Mouse (Mus musculus): ENCODE results near the gene Pml.

The Pml gene

DNA sequence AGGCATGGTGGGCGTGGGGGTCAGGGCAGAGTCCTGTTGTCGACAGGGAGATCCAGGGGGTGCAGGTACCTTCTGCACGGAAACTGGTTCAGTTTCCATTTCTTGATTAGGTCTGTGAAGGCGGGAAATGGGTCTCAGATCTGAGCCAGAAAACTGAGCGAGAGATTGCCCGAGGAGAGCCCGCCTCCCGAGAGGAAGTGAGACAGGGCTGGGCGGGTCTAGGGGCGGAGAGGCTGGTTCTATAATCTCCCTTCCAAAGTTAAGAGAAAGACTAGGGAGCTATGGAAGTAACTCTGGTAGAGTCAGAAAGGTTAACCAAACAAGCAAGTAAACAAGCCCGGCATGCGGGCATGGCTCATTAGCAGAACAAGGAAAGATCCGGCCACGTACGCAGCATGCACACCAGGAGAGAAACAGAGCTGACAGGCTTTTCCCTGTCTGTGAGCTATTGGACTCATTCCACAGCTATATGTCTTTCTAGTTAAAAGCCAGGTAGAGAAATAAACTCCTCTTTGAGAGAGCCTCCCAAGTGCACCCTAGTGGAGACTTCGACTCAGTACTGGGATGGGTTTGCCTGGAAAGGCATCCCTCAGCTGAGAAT, at the start of gene Pml:
Pml (minus strand) TSS at position 195 of the 601 bp plus-strand sequence.
- in situ Hi-C loops (cut with MboI, MseI): no loop called here

DNA sequence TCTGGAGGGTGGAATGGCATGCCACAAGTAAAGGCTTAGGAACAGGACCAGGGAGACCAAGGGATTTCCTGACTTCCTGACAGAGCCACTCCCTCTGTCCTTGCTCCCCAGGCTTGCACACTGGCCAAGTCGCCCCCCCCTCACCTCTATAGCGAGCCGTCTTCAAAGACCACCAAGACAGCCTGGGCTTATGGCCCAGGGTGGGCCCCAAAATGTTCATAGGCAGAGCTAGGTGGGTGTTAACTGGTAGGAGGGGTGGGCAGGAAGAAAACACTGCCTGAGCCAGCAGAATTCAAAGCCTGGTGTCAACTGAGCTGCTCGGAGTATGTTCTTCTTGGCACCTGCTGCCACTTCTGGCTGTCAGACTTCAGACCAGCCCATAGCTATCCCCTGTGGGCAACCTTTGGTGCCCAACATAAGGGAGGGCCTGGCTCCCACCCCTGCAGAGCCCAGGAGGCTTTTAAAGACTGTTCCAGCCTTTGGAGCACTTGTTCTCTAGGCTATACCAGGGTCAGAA, 48.4 kb upstream of the Pml start:
- in situ Hi-C loops (cut with MboI, MseI): no loop called here

DNA sequence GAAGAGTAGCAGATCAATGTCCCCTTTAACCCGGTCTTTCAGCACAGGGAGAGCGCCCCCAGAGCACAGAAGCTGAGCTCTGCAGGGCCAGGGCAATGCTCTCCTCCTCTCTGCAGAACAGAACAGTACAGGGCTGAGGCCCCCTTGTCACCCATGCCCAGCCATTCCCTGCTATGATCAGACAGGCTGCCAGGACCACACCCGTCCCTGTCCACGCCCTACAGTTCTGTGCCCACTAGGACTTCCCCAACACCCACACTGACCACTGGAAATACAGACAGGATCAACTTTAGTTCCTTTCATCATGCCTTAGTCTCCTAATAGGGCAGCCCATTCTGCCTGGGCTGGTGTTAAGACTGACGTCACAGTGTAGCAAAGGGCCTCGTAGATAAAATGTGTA, 47.5 kb upstream of the Pml start:
- in situ Hi-C loops (cut with MboI, MseI): no loop called here

DNA sequence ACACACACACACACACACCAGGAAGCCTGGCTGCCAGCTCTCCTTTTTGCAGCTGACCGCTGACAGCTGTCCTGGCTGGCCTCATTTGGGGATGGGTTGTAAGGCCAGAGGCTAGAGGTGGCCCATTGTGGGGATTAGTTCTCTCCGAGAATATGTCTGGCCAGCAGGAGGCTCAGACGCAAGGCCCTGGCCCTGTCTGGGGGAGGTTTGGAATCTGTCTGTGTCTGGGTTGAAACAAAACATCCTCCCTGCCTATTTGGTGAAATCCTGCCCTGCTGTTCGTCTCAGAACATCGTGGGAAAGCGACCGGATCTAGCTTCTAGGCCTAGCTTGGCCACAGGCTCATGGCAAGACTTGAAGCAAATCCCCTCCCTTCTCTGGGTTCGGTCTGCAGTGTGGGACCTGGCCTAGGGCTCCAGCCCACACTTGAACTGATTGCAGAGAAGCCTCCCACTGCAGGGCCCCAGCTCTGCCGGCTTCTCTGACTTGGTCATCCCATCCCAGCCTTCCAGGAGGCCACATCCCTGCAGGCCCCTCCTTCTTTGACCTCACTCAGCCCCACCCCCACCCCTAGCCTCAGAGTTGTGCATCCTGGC, 46.3 kb upstream of the Pml start:
- in situ Hi-C loops (cut with MboI, MseI): no loop called here

DNA sequence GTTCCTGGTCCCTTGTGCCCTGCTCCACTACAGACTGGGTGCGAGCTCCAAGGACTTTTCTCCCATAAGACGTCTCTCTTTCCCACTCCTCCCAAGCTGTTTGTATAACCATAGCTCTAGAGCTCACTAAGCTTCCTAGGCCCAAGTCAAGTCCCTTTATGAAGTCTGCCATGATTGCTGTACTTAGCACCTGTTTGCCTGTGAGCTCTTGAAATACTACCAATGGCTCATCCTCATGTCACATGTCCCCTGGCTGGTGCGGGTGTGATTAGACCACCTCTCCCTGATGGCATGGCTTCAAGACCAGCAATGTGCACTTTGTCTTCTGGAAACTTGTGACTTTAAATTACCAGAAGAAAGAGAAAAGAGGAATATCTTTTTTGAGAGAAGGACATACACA, 45.8 kb upstream of the Pml start:
- in situ Hi-C loops (cut with MboI, MseI): no loop called here

DNA sequence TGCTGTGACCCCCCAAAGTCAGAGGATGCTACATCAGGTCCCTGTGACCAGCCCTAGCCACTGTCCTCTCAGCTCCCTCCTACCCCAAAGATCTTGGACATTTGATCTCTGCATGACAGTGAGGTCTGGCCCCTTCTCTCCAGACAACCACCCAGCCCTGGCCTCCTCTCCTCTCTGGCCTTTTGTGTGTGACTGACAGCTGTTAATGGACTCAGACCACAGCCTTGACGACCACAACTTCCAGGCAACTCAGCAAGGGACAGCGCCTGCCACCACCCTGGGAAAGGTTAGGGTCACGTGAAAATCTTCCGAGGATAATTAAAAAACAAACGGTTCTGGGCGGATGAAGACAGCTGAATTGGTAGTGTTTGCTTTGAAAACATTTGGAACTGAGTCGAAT, 44.9 kb upstream of the Pml start:
- in situ Hi-C loops (cut with MboI, MseI): no loop called here

DNA sequence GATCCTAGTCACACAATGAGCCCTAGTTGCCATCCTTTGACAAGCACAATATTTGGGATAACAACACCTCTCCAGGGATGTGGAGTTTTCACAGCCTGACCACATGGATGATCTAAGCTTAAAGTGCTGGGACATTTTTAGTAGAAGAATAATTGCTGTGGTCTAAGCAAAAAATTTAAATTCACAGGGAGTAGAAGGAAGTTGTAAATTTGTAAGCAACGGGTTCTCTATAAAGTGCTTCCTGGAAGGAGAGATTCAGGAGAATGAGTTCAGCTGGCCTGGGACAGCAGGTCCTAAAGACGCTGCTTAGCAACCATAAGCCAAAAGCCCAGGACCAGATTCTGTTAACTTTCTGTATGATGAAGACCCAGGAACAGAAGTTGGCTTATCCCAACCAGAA, 40.3 kb upstream of the Pml start:
- in situ Hi-C loops (cut with MboI, MseI): no loop called here

DNA sequence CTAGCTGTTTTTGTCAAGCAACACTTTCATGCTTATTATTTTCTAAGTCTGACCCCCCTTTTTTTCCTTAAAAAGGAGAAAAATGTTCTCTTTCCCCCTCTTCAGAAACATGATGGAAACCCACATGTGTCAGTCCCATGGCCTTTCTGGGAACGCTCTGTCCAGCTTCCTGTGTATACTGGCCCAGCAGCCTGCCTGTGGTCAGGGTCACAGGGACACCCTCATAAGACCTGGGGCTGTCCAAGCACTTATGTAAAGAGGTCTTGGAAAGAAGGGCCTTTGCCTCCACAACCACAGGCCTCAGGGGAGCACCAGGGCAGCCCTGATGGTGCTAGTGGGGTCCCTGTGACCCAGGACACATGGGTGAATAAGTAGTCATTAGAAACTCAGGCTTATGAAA, 39.5 kb upstream of the Pml start:
- in situ Hi-C loops (cut with MboI, MseI): no loop called here

DNA sequence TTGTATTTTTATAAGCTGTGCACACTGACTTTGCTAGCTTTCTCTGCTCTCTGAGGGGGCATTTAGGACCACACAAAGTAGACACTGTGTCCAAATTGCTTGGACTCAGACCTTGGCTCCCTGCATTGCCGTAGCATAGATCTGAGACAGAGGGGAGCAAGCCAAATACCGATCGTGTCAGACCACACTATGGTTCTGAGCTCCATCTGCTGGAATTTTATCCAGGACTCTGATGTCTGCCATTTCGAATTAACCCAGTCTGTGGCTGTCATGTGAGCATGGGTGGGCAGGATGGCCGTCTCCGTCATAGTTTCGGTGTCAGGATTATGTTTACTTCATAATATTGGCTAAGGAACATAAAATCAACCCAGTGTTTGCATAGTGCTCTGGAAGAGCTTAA, 33.8 kb upstream of the Pml start:
- in situ Hi-C loops (cut with MboI, MseI): loop anchor here (5.0 kb wide), 1 partner anchor 41 kb away; no protein-coding TSS in a partner anchor

DNA sequence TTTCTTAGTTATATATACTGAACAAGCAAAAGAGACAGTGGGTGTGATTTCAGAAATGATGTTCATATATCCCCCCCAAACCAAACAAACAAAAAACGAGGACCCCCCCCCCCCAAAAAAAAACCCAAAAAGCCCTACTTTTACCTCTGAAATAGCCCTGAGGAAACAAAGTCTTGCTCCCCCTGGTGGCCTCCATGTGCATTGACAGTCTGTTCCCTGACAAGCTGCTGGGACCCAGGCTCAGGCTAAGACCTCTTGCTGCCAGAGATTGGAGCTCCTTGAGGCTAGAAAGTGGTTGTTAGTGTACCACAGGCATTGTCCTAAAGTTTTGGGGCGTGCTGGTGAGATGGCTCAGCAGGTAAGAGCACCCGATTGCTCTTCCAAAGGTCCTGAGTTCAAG, 32.0 kb upstream of the Pml start:
- in situ Hi-C loops (cut with MboI, MseI): loop anchor here (5.0 kb wide), 1 partner anchor 39 kb away; no protein-coding TSS in a partner anchor

DNA sequence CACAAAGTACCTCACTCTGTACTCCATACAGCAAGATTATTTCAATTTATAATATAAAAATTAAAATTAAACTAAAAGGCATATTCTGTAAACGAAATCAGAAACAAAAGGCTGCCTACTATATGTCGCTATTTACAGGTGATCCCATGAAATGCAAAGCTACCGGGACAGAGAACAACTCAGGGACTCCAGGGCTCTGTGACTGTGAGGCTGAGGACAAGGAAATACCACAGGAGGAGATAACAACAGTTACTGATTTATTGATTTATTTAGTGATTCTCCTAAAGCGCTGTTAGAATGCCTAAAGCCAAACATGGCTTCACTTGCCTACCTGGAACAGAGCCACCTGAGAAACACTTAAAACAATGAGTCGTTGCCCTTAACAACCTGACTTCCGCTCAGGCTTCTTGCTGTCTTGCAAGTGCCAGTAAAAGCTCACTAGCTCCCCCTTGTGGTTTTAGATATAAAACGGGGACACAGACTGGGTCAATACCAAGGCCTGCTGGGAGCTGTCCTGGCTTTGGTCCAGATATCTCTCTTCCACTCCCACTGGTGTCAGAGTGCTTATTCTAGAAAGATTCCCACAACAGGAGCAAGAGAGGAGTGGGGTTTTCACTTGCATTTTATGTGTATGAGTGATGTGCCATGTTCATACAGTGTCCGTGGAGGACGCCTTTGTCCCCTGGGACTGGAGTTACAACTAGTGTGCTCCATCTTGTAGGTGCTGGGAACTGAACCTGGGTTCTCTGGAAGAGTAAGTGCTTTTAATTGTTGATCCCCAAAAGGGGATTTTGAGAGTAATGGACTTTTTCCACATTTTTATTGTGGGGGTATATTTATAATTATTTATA, 30.9 kb upstream of the Pml start:
- in situ Hi-C loops (cut with MboI, MseI): loop anchor here (5.0 kb wide), 1 partner anchor 38 kb away; no protein-coding TSS in a partner anchor

DNA sequence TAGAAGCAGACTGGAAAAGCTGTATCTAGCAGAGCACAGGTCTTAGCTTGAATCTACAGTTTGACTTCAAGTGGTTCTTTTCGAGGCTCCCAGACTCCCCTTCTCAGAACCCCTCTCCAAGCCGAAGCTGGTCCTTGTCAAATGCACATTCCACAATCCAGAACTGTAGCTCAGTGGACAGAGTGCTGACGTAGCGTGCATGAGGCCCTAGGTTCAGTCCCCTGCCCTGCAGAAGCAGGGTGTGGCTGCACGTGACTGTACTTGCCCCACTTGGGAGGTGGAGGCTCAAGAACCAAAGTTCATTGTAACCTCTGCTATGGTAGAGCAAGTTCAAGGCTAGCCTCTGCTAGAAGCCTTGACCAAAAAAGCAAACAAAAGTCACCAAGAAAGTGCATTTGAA, 30.2 kb upstream of the Pml start:
- in situ Hi-C loops (cut with MboI, MseI): loop anchor here (5.0 kb wide), 1 partner anchor 37 kb away; no protein-coding TSS in a partner anchor

DNA sequence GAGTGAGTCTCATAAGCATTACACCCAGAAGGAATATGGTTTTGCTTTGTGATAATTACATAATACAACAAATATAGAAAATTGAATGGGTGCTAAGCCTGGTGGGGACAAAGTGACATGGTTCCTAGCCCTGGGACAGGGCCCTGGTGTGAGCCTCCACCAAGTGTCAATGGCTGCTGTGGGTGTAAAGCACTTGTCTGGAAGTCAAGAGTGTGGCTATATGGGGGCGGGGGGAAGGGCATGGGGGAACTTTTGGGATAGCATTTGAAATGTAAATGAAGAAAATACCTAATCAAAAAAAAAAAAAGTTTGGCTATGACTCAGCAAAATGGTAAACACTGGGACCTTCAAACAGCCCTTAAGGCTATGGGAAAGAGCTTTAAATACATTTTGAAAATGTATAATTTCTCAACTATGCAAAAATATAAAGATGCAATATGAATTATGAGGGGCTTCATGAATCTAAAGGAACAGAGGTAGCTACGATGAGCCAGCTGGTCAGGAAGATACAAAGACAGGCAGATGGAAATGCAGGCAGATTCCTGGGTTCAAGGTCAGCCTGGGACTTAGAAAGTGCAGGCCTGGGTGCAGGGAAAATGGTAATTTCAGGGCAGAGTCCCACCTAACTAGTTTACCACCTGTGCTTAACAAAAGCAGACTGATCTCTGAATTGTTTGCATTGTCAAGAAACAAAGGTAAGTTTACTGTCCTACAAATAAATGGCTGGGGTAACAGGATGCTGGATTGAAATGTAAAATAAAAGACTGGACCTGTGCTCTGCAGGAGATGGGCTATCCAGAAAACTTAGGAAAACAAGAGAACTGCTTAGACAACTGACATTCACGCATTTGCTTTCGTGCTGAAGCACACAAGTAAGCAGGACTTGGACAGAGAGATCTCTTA, 29.5 kb upstream of the Pml start:
- in situ Hi-C loops (cut with MboI, MseI): no loop called here

DNA sequence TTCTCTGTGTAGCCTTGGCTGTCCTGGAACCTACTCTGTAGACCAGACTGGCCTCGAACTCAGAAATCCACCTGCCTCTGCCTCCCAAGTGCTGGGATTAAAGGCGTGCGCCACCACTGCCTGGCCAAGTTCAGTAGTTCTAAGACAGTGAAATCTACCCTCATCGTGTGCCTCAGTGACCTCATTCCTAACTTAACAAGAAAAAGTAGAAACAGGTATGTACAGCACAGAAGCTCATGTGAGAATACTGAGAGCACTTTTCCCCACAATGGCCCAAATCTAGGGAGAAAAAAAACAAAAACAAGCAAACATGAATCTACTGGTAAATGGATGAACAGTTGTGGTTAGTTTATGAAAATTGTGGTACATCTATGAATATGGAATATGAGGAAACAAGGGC, 28.7 kb upstream of the Pml start:
- in situ Hi-C loops (cut with MboI, MseI): no loop called here

DNA sequence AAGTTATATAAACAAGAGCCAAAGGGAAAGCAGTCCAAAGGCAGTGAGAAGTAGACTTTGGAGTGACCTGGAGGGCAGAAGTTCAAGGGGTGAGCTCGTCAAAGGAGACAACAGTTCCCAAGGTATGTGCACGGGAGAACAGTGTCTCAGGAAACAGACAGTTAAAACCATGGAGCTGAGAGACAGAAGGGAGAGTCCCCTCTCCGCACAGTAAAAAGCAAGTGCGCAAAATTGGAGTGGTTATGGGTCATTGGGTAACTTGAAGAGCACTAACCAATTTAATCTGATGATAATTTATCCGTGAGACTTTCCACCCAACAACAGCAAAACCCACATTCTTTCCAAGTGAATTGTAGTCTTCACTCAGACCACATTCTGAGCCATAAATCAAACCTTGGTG, 26.8 kb upstream of the Pml start:
- in situ Hi-C loops (cut with MboI, MseI): no loop called here

DNA sequence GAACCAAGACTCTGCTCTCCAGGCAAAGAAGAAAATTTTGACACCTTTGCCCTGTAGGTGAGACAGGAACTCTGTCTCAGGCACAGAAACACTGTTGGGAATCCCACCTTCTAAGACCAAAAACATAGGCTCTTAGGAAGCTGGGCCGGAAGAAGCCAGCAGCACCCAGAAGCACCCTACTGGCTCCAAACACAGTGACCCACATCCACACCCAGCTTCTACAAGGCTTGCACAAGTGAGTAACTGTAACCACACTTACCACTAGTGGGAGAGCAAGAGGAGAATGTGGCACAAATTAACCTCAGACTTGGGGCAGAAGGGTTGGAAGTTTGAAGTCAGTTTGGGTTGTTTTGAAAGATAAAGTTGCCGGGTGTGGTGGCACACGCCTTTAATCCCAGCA, 26.2 kb upstream of the Pml start:
- in situ Hi-C loops (cut with MboI, MseI): no loop called here

DNA sequence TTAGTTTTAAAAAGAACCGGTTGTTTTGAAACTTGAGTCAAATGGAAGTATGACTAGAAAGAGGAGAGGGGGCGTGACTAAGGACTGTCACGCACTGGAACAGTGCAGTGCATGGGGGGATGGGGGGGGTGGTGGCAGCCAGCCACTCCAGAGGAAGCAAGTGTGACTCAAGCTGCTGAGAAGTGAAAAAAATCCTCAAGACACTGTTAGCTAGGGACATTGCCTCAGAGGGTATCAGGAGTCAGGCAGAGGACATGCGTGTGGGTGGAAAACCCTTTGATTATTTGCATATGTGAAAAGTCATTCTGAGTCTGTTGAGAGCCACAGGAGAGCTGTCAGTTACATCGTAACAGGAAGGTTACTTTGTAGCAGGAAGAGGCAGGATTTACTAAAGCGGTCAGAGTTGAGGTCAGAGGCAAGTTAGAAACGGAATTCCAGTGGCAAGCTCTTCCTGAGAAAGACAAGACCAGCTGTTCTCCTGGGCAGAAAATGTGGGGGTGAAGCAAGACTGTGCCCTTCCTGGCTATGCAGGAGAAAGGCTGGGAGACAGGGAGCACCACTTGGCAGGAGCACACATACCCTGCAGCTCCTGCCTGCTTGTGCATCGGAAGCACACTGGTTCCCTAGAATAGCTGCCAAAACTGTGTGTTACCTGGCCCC, 25.7 kb upstream of the Pml start:
- in situ Hi-C loops (cut with MboI, MseI): no loop called here

DNA sequence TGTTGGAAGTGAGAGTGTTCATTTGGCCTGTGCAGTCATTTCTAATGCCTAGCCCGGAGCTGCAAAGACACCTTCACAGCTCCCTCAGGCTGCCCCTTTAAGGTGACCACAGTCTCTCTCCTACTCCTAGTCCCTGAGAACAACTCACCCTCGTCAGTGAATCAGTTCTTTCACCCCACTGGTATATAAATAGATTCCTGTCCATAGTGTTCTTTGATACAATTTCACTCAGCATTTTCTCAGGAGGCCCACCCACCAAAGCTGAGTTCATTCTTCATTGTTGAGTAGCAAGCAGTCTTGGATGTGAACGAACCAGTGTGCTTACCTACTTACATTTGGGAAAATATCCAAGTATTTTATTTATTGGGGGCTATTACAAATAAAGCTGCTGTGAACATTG, 25.0 kb upstream of the Pml start:
- in situ Hi-C loops (cut with MboI, MseI): no loop called here

DNA sequence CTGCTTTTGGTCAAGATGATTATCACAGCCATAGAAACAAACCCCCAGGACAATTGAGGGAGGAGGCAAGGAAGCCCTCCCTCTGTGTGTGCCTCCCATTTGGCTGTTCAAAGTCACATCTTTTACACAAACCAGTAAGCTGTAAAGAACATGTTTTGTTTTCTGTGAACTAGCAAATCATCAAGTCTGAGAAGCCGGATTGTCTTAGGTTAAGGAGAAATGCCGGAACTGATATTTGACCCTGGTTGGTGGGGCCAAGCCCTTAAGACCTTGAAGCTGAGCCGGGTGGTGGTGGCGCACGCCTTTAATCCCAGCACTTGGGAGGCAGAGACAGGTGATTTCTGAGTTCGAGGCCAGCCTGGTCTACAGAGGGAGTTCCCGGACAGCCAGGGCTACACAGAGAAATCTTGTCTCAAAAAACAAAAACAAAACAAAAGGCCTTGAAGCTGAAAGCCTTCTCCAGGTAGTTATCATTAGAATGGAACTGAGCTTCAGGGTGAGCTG, 24.6 kb upstream of the Pml start:
- in situ Hi-C loops (cut with MboI, MseI): no loop called here

DNA sequence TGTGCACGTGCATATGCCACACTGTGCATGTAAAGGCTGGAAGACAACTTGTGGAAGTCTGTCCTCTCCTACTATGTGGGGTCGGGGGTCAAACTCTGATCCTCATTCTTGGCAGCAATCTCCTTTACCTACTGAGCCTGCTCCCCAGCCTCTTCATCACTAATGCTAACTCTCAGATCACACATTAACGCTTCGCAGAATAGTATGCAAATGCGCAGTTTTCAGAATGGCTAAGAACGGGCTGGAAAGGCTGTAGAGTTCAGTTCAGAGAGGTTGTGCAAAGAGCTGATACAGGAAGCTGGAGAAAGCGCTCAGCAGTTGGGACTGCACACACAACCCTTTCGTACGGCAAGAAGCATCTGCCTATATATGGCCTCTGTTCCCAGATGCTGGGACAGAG, 23.3 kb upstream of the Pml start:
- in situ Hi-C loops (cut with MboI, MseI): no loop called here

DNA sequence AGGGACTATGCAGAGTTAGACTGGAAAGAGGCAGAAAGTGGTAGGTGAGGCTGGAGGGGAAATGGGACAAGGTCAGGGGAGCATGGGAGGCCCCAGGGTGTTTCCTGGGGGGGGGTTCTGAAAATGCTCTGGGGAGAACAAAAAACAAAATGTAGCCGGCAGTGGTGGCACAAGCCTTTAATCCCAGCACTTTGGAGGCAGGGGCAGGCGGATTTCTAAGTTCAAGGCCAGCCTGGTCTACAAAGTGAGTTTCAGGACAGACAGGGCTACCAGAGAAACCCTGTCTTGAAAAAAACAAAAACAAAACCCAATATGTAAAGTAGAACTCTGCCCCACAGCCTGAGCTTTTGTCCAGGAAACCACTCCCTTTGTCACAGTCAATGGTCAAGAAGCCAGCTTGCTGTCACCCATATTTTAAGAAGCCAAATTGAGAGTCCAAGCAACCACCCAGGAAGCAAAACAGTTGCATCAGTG, 22.5 kb upstream of the Pml start:
- in situ Hi-C loops (cut with MboI, MseI): no loop called here
